ENCODE assay signal across 8 mouse cellular contexts in the genomic region with DNA sequence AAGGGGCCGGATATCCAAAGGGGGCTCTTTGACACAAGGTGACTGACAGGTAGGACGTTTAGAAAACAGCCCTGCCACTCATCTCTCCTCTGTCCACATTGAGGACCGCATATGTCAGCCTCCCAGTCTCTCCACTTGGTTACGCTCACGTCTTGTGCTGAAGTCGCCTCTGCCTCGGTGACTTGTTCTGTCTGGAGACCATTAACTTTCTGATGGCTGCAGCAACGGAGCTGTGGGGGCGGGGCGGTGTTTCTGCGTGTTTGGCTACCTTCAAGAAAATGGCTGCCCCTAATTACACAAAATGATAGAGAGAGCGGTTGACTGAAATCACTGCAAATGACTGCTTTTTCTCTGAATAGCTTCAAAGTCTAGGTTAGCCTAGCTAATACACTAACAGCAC. TPM values are rescaled to one million over a fixed set of nuclear protein-coding genes. Genes with fewer than 3 reads are reported as not detected.
DNase-seq lines count a peak whose midpoint lies in the region; ATAC-seq and TF ChIP-seq lines count a peak whose summit lies in the region.

No protein-coding gene starts in this region.

- peaks cover 3% of the 10 kb centered on the region; the same call in 1 of the 2 replicates for H3K4me1 ChIP-seq in heart, embryonic 16.5 days (ENCODE audit: control insufficient read depth, insufficient read depth, low read length)
- peaks cover 12% of the 10 kb centered on the region for H3K4me1 ChIP-seq in E14TG2a.4 (replicated peaks; ENCODE audit: low read depth, low read length)

- H3K9ac ChIP-seq in heart, embryonic 16.5 days (ENCODE audit: low read length): no peak overlapping the region

- 18% methylated on average over 12 of the region's 12 CpGs for WGBS in heart, embryonic 16.5 days

- no peak for DNase-seq in heart, adult 9 months (ENCODE audit: low spot score in 2 of 2)
- peak; percentile 64 for DNase-seq in embryo, embryonic 10.5 days (ENCODE audit: low spot score)
- peak; percentile 19 for DNase-seq in neural tube, embryonic 10.5 days (ENCODE audit: extremely low spot score, low spot score)
- no peak for DNase-seq in frontal cortex, postnatal 25 days (ENCODE audit: low spot score in 2 of 2)
- no peak for DNase-seq in cerebellum, adult 11 months

- H3K36me3 ChIP-seq in heart, embryonic 16.5 days (ENCODE audit: control insufficient read depth, insufficient read depth): no peaks in the 10 kb centered on the region
- H3K36me3 ChIP-seq in E14TG2a.4 (ENCODE audit: insufficient read depth, low read length): no peaks in the 10 kb centered on the region

- H3K27ac ChIP-seq in heart, embryonic 16.5 days (ENCODE audit: low read length): peak overlapping the region; percentile 19; the same call in 1 of the 2 replicates

- H3K9me3 ChIP-seq in heart, embryonic 16.5 days (replicated peaks; ENCODE audit: control insufficient read depth, low read length): peaks cover 13% of the 10 kb centered on the region
- H3K9me3 ChIP-seq in E14TG2a.4 (ENCODE audit: low read length): peaks cover 11% of the 10 kb centered on the region

- no peak for ATAC-seq in heart, embryonic 16.5 days (replicated peaks; ENCODE audit: extremely low read depth, insufficient read depth, low FRiP score)
- ATAC-seq in inflammation-experienced regulatory T-cells, adult 6 months: peak; percentile 29

- peak overlapping the region; percentile 39 for H3K4me3 ChIP-seq in heart, embryonic 16.5 days (ENCODE audit: low read length)
- peak overlapping the region; percentile 49 for H3K4me3 ChIP-seq in E14TG2a.4 (replicated peaks; ENCODE audit: low read length)

- H3K4me2 ChIP-seq in heart, embryonic 16.5 days (ENCODE audit: low read depth, low read length): peak overlapping the region; percentile 60

- H3K27me3 ChIP-seq in heart, embryonic 16.5 days (ENCODE audit: control insufficient read depth, insufficient read depth, low read length): 0 out of 2 replicates have a peak, but pooled peaks cover 2% of the 10 kb centered on the region
- peaks cover 18% of the 10 kb centered on the region for H3K27me3 ChIP-seq in E14TG2a.4 (ENCODE audit: insufficient read depth, low read length)

- no peak for TF ChIP-seq CTCF in E14TG2a.4 (conservative IDR thresholded peaks at IDR 0.05; ENCODE audit: low read length)

RNA-seq across cellular contexts. Expression of a gene that starts 43.4 kb away (rescaled TPM):
- 31.6 and 32.3 TPM in 2 replicates for polyA plus RNA-seq in heart, embryonic 16.5 days (2015; fragmentation: Nextera tagmentation; extraction: Ambion mirVana)
- 10 to 100 TPM; 20.5 to 31.8 (median 22.9) TPM for polyA plus RNA-seq in inflammation-experienced regulatory T-cells, adult 6 months (2017; shearing (Covaris generic))

RNA-seq across cellular contexts. Expression of a gene that starts 43.6 kb away (rescaled TPM):
- 80.3 and 89.8 TPM in 2 replicates for polyA plus RNA-seq in heart, embryonic 16.5 days (2015; fragmentation: Nextera tagmentation; extraction: Ambion mirVana)
- 100 to 1,000 TPM; 131 to 144 (median 138) TPM for polyA plus RNA-seq in inflammation-experienced regulatory T-cells, adult 6 months (2017; shearing (Covaris generic))

RNA-seq across cellular contexts. Expression of a gene that starts 58.3 kb away (rescaled TPM):
- polyA plus RNA-seq in heart, embryonic 16.5 days (2015; fragmentation: Nextera tagmentation; extraction: Ambion mirVana): 102 and 108 TPM in 2 replicates
- 100 to 1,000 TPM; 140 to 206 (median 176) TPM for polyA plus RNA-seq in inflammation-experienced regulatory T-cells, adult 6 months (2017; shearing (Covaris generic))

Comparison
In these comparisons a context has a peak if more than half of its experiments do, and no peak if none do; other contexts are left out.
1. DNase-seq: peak in embryo, embryonic 10.5 days (single experiment) and neural tube, embryonic 10.5 days (single experiment); none in heart, adult 9 months (0 of 2), frontal cortex, postnatal 25 days (0 of 2) and cerebellum, adult 11 months (single experiment).